Mouse (Mus musculus) kidney, embryonic 15.5 days (tissue): ENCODE measurements at regions not wholly inside any gene's neighbourhood (a gene's known extent, or its start where the extent isn't known, plus 50 kb on each side); places are given as distances from the start of the nearest gene placed in this dataset.
A peak's percentile ranks its signal among the peaks of the same experiment; 100 is the strongest.

Experiments used
- ATAC-seq: fragments of 200-750 bp; cut with Nextera tagmentation; replicated peaks from 2 replicates; pipeline ENCODE4 v1.8.0; 2017; ENCODE audit warnings: moderate TSS enrichment; ENCODE audit not compliant: low FRiP score
- H3K27ac ChIP-seq: fragments of 300-500 bp; sonication (generic); 2 replicates; pipeline ENCODE4 v1.5.1; 2015; ENCODE audit warnings: mild to moderate bottlenecking, inconsistent platforms
- H3K27me3 ChIP-seq: fragments of 300-500 bp; sonication (generic); 2 replicates; pipeline ENCODE4 v1.6.1; 2015; ENCODE audit warnings: inconsistent platforms
- H3K36me3 ChIP-seq: fragments of 300-500 bp; sonication (generic); 2 replicates; pipeline ENCODE4 v1.6.1; 2015; ENCODE audit warnings: inconsistent platforms
- H3K4me1 ChIP-seq: fragments of 300-500 bp; sonication (generic); 2 replicates; pipeline ENCODE4 v1.6.1; 2015; ENCODE audit warnings: inconsistent platforms
- H3K4me2 ChIP-seq: fragments of 300-500 bp; sonication (generic); 2 replicates; pipeline ENCODE4 v1.6.1; 2015; ENCODE audit warnings: moderate library complexity, mild to moderate bottlenecking, inconsistent platforms
- H3K4me3 ChIP-seq: fragments of 300-500 bp; sonication (generic); replicated peaks from 2 replicates; pipeline ENCODE4 v1.5.1; 2015; ENCODE audit warnings: mild to moderate bottlenecking, inconsistent platforms
- H3K9ac ChIP-seq: fragments of 300-500 bp; sonication (generic); 2 replicates; pipeline ENCODE4 v1.6.1; 2015; ENCODE audit warnings: mild to moderate bottlenecking, inconsistent platforms
- H3K9me3 ChIP-seq: fragments of 300-500 bp; sonication (generic); replicated peaks from 2 replicates; pipeline ENCODE4 v1.6.1; 2016; ENCODE audit warnings: inconsistent platforms
- WGBS: fragments of 180-500 bp; shearing (Covaris S2); methylation state at CpG from one replicate; pipeline ENCODE4 v1.1.7; 2015; ENCODE audit warnings: mixed read lengths; 5-methylcytosine and 5-hydroxymethylcytosine counted together

DNA sequence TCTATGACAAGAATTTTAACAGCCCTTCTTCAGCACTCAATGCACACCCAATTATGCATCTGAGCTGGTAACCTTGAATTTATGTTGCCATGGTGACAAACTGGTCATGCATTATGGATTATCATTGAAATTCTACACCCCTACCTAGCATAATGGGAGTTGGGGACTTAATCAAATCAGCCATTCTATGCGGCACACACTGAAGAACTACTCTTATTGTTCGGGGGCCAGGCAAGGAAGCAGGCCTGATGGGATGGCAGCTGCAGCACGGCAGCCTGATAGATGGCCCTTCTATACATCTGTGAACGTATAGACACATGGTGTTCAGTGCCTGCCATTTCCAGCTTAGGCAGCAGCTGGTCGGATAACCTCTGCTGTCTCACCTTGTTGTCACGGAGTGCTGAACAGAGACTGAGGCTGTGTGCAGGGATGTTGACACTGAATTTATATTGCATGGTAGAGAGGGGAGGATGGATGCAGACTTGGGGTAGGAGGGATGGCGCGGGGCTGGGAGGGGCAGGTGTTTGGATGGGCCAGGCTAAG is 223.7 kb upstream of the Sox11 start:
- no peaks in the 10 kb centered on the region for H3K9me3 ChIP-seq
- no peak overlapping the region for H3K9ac ChIP-seq
- H3K4me3 ChIP-seq = no peak overlapping the region
- no peak; the same call in 1 of the 2 replicates for ATAC-seq
- H3K27me3 ChIP-seq = no peaks in the 10 kb centered on the region
- H3K4me2 ChIP-seq = no peak overlapping the region
- no peak overlapping the region for H3K27ac ChIP-seq
- 0 out of 2 replicates have a peak, but pooled peaks cover 4% of the 10 kb centered on the region for H3K4me1 ChIP-seq
- no peaks in the 10 kb centered on the region for H3K36me3 ChIP-seq
- 46% methylated on average over 8 of the region's 8 CpGs for WGBS

DNA sequence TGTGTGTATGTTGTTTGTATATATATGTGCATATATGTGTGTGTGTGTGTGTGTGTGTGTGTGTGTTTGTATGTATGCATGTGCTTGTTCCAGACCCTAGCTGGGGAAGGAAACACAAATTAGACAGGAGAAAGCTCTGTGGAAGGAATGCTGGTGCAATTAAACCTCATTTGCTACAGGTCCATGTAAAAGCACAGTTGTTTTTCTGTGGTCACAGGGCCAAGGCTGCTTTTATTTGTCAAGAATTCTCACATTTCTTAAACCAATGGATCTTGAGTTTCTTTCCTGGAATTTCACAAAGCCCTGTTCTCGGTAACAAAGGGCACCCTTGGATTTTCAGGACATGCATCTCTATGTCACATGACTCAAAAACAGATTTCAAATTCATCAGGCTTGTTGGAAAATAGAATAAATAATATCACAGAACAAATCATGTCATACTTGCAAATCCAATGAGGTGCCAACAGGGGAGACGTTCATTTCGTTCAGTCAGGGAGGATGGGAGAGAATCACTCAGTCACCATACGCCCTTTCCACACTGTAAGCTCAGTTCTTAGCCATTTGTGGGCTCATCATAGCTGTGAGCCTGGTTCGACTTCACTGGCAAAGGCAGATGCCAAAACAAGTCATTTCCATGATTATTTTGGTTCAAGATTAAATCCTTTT is 222.4 kb upstream of the Sox11 start:
- 68% methylated on average over 5 of the region's 5 CpGs for WGBS
- H3K4me3 ChIP-seq = no peak overlapping the region
- no peak for ATAC-seq
- H3K27ac ChIP-seq = no peak overlapping the region
- H3K4me1 ChIP-seq = 0 out of 2 replicates have a peak, but pooled peaks cover 4% of the 10 kb centered on the region
- no peak overlapping the region for H3K9ac ChIP-seq
- H3K9me3 ChIP-seq = no peaks in the 10 kb centered on the region
- H3K27me3 ChIP-seq = no peaks in the 10 kb centered on the region
- H3K4me2 ChIP-seq = no peak overlapping the region
- H3K36me3 ChIP-seq = no peaks in the 10 kb centered on the region

DNA sequence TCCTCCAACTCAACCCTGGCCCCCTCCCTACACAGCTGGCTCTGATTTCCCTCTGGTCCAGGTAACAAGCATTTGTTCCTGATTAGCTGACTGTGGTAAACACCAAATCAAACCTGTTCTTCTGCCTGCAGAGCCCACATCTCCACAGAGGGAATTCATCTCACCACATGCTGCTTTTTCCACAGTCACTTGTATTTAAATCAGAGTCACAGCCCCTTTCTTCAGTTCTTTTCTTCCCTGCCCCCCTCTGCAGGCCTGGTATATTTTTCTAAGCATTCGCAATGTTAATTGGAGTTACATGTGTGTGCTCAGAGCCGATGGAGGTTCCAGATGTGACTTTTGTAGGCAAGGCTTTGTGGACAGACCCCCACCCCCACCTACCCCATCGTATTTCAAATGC is 221.5 kb upstream of the Sox11 start:
- Histone ChIP-seq H3K36me3 (no peaks in the 10 kb centered on the region), H3K27ac (no peak overlapping the region), H3K4me1 (0 out of 2 replicates have a peak, but pooled peaks cover 4% of the 10 kb centered on the region), H3K27me3 (no peaks in the 10 kb centered on the region), H3K9ac (no peak overlapping the region), H3K4me2 (no peak overlapping the region), H3K4me3 (no peak overlapping the region), H3K9me3 (no peaks in the 10 kb centered on the region)
- WGBS = 50% methylated on average over 3 of the region's 3 CpGs
- ATAC-seq = no peak

DNA sequence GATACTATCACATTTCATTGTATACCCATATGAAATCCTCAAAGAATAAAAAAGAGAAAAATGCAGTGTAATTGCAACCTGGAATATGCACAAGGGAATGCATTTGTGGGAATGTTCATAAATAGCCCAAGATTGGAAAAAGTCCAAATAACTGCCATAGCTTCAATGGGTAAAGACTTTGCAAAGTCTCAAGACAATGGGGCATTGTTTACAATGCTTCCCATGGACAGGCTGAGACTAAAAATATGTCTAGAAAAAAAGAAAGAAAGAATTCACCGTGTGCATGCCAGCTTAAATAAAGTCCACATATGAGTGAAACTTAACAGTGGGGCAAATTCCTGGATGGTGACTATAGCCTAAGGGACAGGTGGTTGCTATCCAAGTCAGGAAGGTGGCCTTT is 210.4 kb upstream of the Sox11 start:
- no peak overlapping the region for H3K4me3 ChIP-seq
- no peaks in the 10 kb centered on the region for H3K9me3 ChIP-seq
- H3K9ac ChIP-seq = no peak overlapping the region
- H3K4me1 ChIP-seq = no peaks in the 10 kb centered on the region
- WGBS = 57% methylated on average over 1 of the region's 1 CpGs
- no peaks in the 10 kb centered on the region for H3K27me3 ChIP-seq
- no peaks in the 10 kb centered on the region for H3K36me3 ChIP-seq
- H3K4me2 ChIP-seq = no peak overlapping the region
- no peak overlapping the region for H3K27ac ChIP-seq
- ATAC-seq = no peak

GRCm38 (mm10) chr12:27538210-27538609 is 195.8 kb upstream of the Sox11 start:
- H3K9me3 ChIP-seq = no peaks in the 10 kb centered on the region
- H3K9ac ChIP-seq = no peak overlapping the region
- peak overlapping the region; percentile 46; the same call in 1 of the 2 replicates for H3K27ac ChIP-seq
- H3K4me1 ChIP-seq = peaks cover 21% of the 10 kb centered on the region
- ATAC-seq = 0 out of 2 replicates have a peak, but pooled peaks have one; percentile 25
- no peak overlapping the region for H3K4me3 ChIP-seq
- H3K27me3 ChIP-seq = no peaks in the 10 kb centered on the region
- no peak overlapping the region for H3K4me2 ChIP-seq
- H3K36me3 ChIP-seq = no peaks in the 10 kb centered on the region
- WGBS = 13% methylated on average over 4 of the region's 4 CpGs

- Histone ChIP-seq H3K9ac (no peak overlapping the region), H3K36me3 (no peaks in the 10 kb centered on the region), H3K27me3 (no peaks in the 10 kb centered on the region), H3K27ac (no peak overlapping the region), H3K4me2 (0 out of 2 replicates have a peak overlapping the region, but pooled peaks have one; percentile 37), H3K9me3 (no peaks in the 10 kb centered on the region), H3K4me3 (no peak overlapping the region), H3K4me1 (peaks cover 21% of the 10 kb centered on the region)
- whole genome bisulfite sequencing = 71% methylated on average over 3 of the region's 3 CpGs
- no peak for ATAC-seq
Measured at GRCm38 (mm10) chr12:27537507-27537906, 195.1 kb upstream of the Sox11 start.

DNA sequence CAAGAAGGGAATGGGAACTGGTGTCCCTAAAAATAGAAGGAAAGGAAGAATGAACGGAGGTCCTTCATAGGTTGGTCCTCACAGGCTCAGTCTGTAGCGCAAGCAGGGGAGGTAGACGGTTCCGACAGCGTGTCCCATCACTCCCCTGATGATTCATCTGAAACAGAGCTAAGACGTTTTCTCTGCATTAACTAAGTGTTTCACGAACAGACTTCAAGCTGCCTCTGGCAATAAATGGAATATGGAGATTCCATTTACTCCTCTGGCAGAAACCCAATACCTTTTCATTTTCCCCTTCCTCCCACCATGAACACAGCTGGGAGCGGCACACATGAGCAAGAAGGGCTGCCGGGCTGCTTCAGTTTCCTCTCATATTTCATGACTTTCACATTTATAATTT is 194.6 kb upstream of the Sox11 start:
- Histone ChIP-seq H3K4me3 (no peak overlapping the region), H3K36me3 (no peaks in the 10 kb centered on the region), H3K27ac (0 out of 2 replicates have a peak overlapping the region, but pooled peaks have one; percentile 18), H3K27me3 (no peaks in the 10 kb centered on the region), H3K9me3 (no peaks in the 10 kb centered on the region), H3K9ac (no peak overlapping the region), H3K4me1 (peaks cover 21% of the 10 kb centered on the region), H3K4me2 (peak overlapping the region; percentile 37)
- ATAC-seq = no peak
- 27% methylated on average over 9 of the region's 9 CpGs for WGBS

DNA sequence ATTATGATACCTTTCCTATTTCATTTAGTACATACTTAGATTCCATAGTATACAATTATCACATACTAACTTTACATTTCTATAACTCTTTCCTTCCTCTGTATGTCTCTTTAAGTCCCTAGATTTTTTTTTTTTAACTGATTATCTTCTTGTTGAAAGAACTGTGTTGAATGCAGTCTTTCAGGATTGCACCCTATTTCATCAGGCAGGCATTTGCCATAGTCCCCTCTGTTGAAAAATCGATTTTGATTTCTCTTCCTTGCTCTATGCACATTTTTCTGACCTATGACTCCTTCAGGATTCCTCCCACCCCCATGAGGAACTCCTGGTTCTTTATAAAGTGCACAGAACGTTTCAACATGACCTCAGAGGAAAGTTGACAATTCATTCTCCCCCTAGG is 183.2 kb upstream of the Sox11 start:
- no peaks in the 10 kb centered on the region for H3K36me3 ChIP-seq
- no peak for ATAC-seq
- 48% methylated on average over 2 of the region's 2 CpGs for WGBS

GRCm38 (mm10) chr12:27513253-27513652 is 170.9 kb upstream of the Sox11 start:
- H3K36me3 ChIP-seq = no peaks in the 10 kb centered on the region
- H3K27ac ChIP-seq = no peak overlapping the region
- no peak overlapping the region for H3K9ac ChIP-seq
- no peaks in the 10 kb centered on the region for H3K9me3 ChIP-seq
- no peak overlapping the region for H3K4me2 ChIP-seq
- H3K27me3 ChIP-seq = no peaks in the 10 kb centered on the region
- WGBS = 70% methylated on average over 3 of the region's 3 CpGs
- no peak for ATAC-seq
- H3K4me1 ChIP-seq = peaks cover 11% of the 10 kb centered on the region
- no peak overlapping the region for H3K4me3 ChIP-seq

More for the DNA sequence above, 183.2 kb upstream of the Sox11 start:
- H3K27me3 ChIP-seq = no peaks in the 10 kb centered on the region
- H3K9me3 ChIP-seq = no peaks in the 10 kb centered on the region
- H3K4me3 ChIP-seq = no peak overlapping the region
- no peak overlapping the region for H3K9ac ChIP-seq
- H3K4me2 ChIP-seq = no peak overlapping the region
- no peak overlapping the region for H3K27ac ChIP-seq
- no peaks in the 10 kb centered on the region for H3K4me1 ChIP-seq

- H3K4me3 ChIP-seq = no peak overlapping the region
- peak; percentile 83; the same call in 1 of the 2 replicates for ATAC-seq
Measured at GRCm38 (mm10) chr12:27508226-27508560, 165.8 kb upstream of the Sox11 start.

DNA sequence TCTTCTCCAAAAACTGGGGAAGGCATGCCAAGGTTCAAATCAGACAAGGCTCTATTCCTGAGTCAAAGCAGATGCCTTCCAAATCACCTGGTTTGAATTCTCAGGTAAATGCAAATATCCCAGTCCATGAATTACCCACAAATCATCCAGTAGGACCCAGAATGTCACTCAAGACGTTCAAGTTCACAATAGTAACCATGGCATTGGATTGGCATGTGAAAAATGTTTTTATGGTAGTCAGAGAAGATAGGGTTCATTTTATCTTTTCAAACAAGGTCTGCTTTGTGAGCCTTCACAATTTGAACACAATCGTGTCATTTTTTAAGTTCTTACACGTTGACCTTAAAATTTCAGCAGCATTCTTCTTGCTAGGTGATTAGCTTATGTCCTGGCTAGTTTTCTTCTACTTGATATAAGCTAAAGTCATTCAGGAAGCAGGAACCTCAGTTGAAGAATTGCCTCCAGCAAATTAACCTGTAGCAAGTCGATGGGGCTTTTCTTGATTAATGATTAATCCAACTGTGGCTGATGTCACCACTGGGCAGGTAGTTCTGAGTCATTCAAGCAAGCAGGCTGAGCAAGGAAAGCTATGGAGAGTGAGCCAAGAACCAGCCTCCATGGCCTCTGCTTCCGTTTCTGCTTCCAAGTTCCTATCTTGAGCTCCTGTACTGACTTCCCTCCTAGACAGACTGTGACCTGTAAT is 165.3 kb upstream of the Sox11 start:
- Histone ChIP-seq H3K27ac (peak overlapping the region; percentile 82), H3K9me3 (no peaks in the 10 kb centered on the region), H3K4me3 (no peak overlapping the region), H3K36me3 (no peaks in the 10 kb centered on the region), H3K9ac (no peak overlapping the region), H3K27me3 (no peaks in the 10 kb centered on the region), H3K4me1 (peaks cover 22% of the 10 kb centered on the region), H3K4me2 (no peak overlapping the region)
- peak; percentile 89 for ATAC-seq
- 53% methylated on average over 5 of the region's 5 CpGs for WGBS

More at GRCm38 (mm10) chr12:27508226-27508560, 165.8 kb upstream of the Sox11 start:
- no peaks in the 10 kb centered on the region for H3K9me3 ChIP-seq
- H3K27me3 ChIP-seq = no peaks in the 10 kb centered on the region
- H3K4me1 ChIP-seq = peaks cover 17% of the 10 kb centered on the region
- no peak overlapping the region for H3K9ac ChIP-seq
- H3K36me3 ChIP-seq = no peaks in the 10 kb centered on the region
- peak overlapping the region; percentile 82 for H3K27ac ChIP-seq
- no peak overlapping the region for H3K4me2 ChIP-seq

DNA sequence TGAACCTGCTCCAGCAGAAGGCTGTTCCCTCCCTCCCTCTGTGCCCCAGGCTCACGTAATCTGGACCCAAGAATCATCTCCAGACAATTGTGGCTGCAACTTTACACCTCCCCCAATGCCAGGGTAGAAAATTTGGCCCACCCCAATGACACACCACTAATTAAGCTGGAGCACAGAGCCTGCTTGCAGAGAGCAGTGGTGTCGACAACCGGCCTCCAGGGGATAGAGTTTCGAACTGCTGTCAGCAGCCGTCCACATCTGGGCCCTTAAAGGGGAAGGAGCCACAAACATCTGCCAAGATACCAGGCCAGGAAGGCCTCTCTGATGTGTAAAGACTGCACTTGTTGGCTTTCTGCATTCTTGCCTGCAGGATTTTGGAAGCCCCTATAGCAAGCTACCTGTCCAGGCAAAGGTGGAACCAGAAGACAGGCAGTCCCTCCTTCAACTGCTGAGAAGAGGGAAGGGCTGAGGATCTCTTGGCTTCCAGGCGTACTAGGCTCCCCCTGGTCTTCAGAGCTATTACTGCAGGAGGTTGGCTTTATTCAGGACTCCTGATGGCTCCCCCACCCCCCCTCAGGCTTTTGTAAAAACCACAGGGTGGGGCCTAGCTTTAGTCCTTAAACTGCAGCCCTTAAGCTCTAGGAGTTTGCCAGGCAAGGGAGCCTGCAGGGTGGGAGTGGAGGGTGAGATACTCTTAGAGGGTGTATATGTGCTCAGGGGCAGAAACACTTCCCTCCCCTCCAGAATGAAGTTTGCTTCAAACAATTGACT is 160.5 kb upstream of the Sox11 start:
- H3K27me3 ChIP-seq = no peaks in the 10 kb centered on the region
- H3K36me3 ChIP-seq = no peaks in the 10 kb centered on the region
- H3K4me1 ChIP-seq = peaks cover 26% of the 10 kb centered on the region
- no peak overlapping the region for H3K4me3 ChIP-seq
- no peak overlapping the region for H3K9ac ChIP-seq
- WGBS = 28% methylated on average over 6 of the region's 6 CpGs
- H3K9me3 ChIP-seq = no peaks in the 10 kb centered on the region
- ATAC-seq = 0 out of 2 replicates have a peak, but pooled peaks have one; percentile 20
- H3K27ac ChIP-seq = 0 out of 2 replicates have a peak overlapping the region, but pooled peaks have one; percentile 32
- H3K4me2 ChIP-seq = no peak overlapping the region
